Mouse (Mus musculus) CH12.LX (cell line): Measurements from ENCODE around the gene Adora3.

ENCODE experiments used
- CTCF ChIP-seq, 2 experiments: IDR thresholded peaks in 1 of 2; conservative IDR thresholded peaks in 1 of 2; 2 replicates each; pipeline ENCODE4 v1.5.1; 2011 to 2012; ENCODE audit warnings: low read depth in 2 of 2, low read length in 2 of 2, improper control_type of control experiment in 1 of 2, inconsistent platforms in 1 of 2, mild to moderate bottlenecking in 1 of 2, moderate library complexity in 1 of 2
- EP300 ChIP-seq: IDR thresholded peaks from 2 replicates; pipeline ENCODE4 v1.6.1; 2011; ENCODE audit warnings: low read length, improper control_type of control experiment
- ETS1 ChIP-seq: conservative IDR thresholded peaks from 2 replicates; pipeline ENCODE4 v1.6.1; 2012; ENCODE audit warnings: low read depth, mild to moderate bottlenecking, inconsistent platforms, low read length, improper control_type of control experiment, moderate library complexity
- MAFK ChIP-seq: IDR thresholded peaks from 2 replicates; pipeline ENCODE4 v1.6.1; 2011; ENCODE audit warnings: low read length, improper control_type of control experiment; ENCODE audit not compliant: insufficient replicate concordance
- MAX ChIP-seq: IDR thresholded peaks from 2 replicates; pipeline ENCODE4 v1.6.1; 2011; ENCODE audit warnings: low read length, improper control_type of control experiment
- MXI1 ChIP-seq: IDR thresholded peaks from 2 replicates; pipeline ENCODE4 v1.6.1; 2011; ENCODE audit warnings: mild to moderate bottlenecking, low read depth, low read length, improper control_type of control experiment
- NRF1 ChIP-seq: IDR thresholded peaks from 2 replicates; pipeline ENCODE4 v1.6.1; 2014; ENCODE audit warnings: low read depth, mild to moderate bottlenecking, inconsistent platforms, low read length, improper control_type of control experiment, moderate library complexity
- POLR2A ChIP-seq: IDR thresholded peaks from 2 replicates; pipeline ENCODE4 v1.6.1; 2011; ENCODE audit warnings: low read depth, mild to moderate bottlenecking, improper control_type of control experiment, low read length
- TCF12 ChIP-seq: IDR thresholded peaks from 2 replicates; pipeline ENCODE4 v1.6.1; 2014; ENCODE audit warnings: low read depth, mild to moderate bottlenecking, inconsistent platforms, low read length, improper control_type of control experiment
- ZC3H11A ChIP-seq: IDR thresholded peaks from 2 replicates; pipeline ENCODE4 v1.6.1; 2012; ENCODE audit warnings: low read depth, mild to moderate bottlenecking, inconsistent platforms, low read length, improper control_type of control experiment
- ZKSCAN1 ChIP-seq: IDR thresholded peaks from 2 replicates; pipeline ENCODE4 v1.6.1; 2012; ENCODE audit warnings: low read depth, inconsistent platforms, low read length, improper control_type of control experiment, borderline replicate concordance

DNA sequence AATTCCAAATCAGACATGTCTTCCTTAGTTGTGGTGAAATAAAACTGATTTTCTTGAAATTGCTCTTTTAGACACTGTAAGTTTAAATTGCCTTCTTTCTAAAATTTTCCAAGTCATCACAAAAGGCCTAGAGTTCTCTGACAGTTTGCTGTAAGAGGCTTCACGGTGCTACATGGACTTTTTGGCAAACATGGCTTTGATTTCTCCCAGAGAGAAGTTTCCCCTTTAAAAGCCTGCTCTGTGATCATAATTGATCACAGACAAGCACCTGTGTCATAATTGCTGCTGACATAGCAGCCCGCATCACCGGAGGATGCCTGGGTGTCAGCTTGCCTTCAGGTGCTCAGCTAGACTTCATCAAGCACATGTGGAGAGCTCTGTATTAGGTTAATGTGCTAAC lies at the start of gene Adora3, which contains the start of gene Tmigd3:
- TF ChIP-seq CTCF (conservative IDR thresholded peaks at IDR 0.05 in 1 of 2, IDR thresholded peaks at IDR 0.05 in 1 of 2; ENCODE audit: low read depth in 2 of 2, low read length in 2 of 2): no peak
- TF ChIP-seq NRF1: no peak
- no peak for TF ChIP-seq POLR2A
- no peak for TF ChIP-seq MAFK
- TF ChIP-seq EP300: no peak
- no peak for TF ChIP-seq ZKSCAN1
- TF ChIP-seq ETS1: no peak
- no peak for TF ChIP-seq MAX
- no peak for TF ChIP-seq TCF12
- no peak for TF ChIP-seq ZC3H11A
- no peak for TF ChIP-seq MXI1
